Mouse (Mus musculus) G1E-ER4 (cell line): Measurements from ENCODE around the gene Tk1. TPM values are rescaled to one million over a fixed set of nuclear protein-coding genes. Genes with fewer than 3 reads are reported as not detected.

Source experiments
- GATA1 ChIP-seq: IDR thresholded peaks from one replicate; pipeline ENCODE4 v1.8.0; 2012; ENCODE audit warnings: low read length, inconsistent platforms
- polyA plus RNA-seq: library from polyadenylated mRNA; stranded (reverse); fragments of >175 nt; gene quantifications from 2 replicates; pipeline ENCODE4 v1.2.3, GENCODE M21; 2012

The Tk1 gene
- polyA plus RNA-seq, 1 experiment = 101 TPM

- peak; percentile 52 for TF ChIP-seq GATA1
Observed at GRCm38 (mm10) chr11:117828888-117829604, 3.2 kb upstream of the Tk1 start.

DNA sequence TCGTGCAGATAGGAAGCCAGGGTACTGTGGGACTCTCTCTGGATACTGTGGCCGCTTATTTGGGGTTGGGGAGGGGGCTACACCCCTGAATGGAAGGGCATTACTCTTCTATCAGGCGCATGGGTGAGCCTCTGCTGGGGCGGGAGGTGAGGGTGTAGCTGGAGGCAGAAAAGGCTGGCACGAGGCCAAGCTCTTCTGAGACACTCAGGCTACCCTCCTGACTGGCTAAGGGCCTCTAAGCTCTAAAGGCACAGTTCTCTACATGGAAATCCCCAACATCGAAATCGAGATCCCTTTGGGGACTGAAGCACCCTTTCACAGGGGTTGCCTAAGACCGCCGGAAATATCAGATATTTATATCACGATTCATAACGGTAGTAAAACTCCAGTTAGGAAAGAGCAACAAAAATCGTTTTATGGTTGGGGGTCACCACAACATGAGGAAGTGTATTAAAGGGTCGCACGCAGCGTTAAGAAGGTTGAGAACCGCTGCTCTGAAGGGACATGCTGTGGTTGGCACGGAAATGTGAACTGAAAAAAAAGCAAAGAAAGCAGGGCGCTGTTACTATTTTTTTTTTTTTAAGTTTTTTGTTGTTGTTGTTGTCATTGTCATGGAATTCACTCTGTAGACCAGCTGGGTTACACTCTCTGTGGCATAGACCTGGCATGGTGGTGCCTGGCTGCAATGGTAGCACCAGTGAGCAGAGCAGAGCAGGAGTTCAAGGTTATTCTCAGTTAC, 2.4 kb upstream of the Tk1 start:
- TF ChIP-seq GATA1 = no peak

DNA sequence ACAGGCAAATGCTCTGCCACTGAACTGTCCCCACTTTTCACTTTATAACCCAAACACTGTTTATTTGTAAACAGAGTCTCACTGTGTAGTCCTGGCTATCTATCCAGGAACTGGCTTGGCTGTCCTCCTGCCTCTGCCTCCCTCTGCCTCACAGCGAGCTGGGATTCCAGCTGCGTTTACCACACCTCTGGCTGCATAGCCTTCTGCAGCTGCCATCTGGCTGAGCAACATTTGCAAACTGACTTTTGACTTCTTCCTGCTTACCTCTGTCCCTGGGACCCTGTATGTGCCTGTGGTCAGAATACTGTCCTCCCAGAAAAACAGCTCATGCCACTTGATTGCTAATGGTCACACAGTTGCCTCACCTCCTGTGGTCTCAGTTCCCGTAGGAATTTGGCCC, 1.5 kb upstream of the Tk1 start:
- TF ChIP-seq GATA1 = no peak

GRCm38 (mm10) chr11:117826916-117827315, 1.0 kb upstream of the Tk1 start:
- TF ChIP-seq GATA1 = no peak

- no peak for TF ChIP-seq GATA1
Observed at GRCm38 (mm10) chr11:117826164-117826563, 272 bp upstream of the Tk1 start.

- no peak for TF ChIP-seq GATA1
Observed at GRCm38 (mm10) chr11:117824060-117824969, 1.6 kb downstream of the Tk1 start.

GRCm38 (mm10) chr11:117823411-117823810, 2.5 kb downstream of the Tk1 start:
- no peak for TF ChIP-seq GATA1

GRCm38 (mm10) chr11:117822728-117823241, 3.1 kb downstream of the Tk1 start:
- TF ChIP-seq GATA1 = no peak

- no peak for TF ChIP-seq GATA1
Observed at GRCm38 (mm10) chr11:117821868-117822267, 4.0 kb downstream of the Tk1 start.

DNA sequence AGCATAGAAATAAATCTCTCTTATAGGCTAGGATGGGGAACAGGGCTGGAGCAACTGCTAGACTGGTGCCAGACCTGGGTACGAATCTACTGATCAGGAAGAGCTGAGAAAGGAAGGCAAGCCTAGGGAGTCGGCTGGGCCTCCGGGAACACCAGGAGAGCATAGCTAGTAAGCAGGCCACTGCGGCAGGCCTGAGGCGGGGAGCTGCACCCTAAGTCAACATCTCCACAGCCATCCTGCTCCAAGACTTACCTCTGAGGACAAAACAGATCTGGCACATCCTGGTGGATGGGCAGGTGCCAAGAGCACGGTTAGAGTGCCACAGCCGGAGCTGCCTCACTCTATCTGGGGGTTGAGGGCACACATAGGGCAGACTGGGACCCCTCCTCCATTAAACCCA, 5.7 kb downstream of the Tk1 start:
- no peak for TF ChIP-seq GATA1

- no peak for TF ChIP-seq GATA1
Observed at GRCm38 (mm10) chr11:117819095-117819494, 6.8 kb downstream of the Tk1 start.

DNA sequence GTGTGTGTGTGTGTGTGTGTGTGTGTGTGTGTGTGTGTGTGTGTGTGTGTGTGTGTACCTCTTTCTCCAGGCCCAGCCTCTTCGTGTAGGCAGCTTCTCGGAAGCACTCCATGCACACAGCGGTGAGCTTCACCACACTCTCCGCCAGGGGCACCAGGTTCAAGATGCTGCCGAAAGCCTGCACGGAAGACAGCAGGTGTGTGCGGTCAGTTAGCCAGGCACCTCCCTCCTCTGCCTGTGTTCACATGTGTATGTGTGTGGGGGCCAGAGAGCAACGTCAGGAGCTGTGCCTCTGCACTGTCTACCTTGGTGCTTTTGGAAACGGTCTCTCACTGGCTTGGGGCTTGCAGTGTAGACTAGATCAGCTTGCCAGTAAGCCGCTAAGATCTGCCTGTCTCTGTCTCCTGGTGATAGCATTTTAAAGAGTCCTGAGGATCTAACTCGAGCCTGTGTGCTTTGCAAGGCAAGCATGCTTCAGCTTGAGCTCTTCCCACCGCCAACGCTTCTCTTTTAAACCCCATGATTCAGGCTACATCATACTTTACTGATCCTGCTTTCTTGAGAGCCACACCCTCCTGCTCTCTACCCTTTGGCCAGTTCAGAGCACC, 9.4 kb downstream of the Tk1 start:
- no peak for TF ChIP-seq GATA1

DNA sequence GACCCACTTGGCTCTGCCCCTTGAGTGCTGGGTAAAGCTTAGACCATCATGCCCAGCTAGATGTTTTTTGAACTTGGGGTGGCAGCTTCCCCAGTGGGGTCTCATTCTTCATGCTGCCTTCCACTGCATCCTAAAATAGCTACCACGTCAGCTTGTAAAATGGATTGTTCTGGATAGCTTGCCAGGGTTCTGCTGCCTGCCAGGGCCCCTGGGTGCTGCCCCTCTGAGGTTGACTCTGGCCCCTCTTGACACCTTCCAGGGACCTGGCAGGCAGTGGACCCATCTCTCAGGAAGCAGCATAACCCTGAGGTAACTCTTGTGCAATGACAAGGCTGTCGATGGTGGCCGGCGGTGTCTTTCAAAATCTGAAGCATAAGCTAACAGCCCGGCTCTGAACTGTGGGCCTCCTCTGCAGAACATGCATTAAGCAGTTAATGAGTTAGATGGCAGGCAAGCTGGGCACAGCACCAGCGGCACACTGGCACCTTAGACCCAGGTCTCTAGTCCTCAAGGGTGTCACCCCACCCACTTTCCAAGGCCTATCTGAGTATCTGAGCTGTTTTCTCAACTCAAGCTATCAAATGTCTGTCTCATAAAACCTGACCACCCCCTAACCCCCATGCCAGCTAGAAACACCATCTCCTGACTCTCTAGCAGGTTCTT, 11.1 kb downstream of the Tk1 start:
- TF ChIP-seq GATA1 = no peak

DNA sequence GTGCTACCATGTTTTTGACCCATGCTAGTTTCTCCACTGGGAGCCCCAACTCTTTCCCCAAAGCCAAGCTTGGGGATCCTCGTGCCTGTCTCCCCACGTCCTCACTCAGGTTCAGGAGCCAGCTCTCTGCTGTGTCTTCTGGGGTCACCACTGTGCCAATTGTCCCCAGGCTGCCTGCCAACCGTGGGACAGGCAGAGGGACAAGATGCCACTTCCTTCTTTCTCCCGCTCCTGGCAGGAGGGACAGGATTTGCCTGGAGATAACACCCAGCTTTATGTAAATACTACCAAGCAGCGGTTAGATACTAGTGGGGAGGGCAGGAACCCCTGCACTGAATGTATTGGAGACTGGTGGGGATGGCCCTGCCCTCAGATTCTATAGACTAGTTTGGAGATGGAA, 12.0 kb downstream of the Tk1 start:
- TF ChIP-seq GATA1 = no peak
